In genomic region chr13:97419100-97419499, GRCm38 (mm10) we compare ENCODE assay signal across 21 mouse cellular contexts.
"Had no signal": no experiment of that assay in that cellular context is flagged by ENCODE, and none has a peak within 500 bp of the region (broad histone marks: within the 10 kb centered on the region; RNA-seq: fewer than 3 reads in every experiment).

No protein-coding gene starts in this region.

- H3K9ac ChIP-seq: intestine, embryonic 15.5 days; kidney, embryonic 15.5 days; limb, embryonic 13.5 days; liver, embryonic 12.5 days; liver, embryonic 15.5 days; midbrain, embryonic 12.5 days; neural tube, embryonic 13.5 days had no signal

- H3K27ac ChIP-seq: intestine, embryonic 15.5 days; kidney, embryonic 15.5 days; limb, embryonic 10.5 days; limb, embryonic 13.5 days; liver, embryonic 12.5 days; liver, embryonic 15.5 days; macrophage; midbrain, embryonic 12.5 days; neural tube, embryonic 13.5 days had no signal

- H3K4me3 ChIP-seq: intestine, embryonic 15.5 days; kidney, embryonic 15.5 days; limb, embryonic 10.5 days; limb, embryonic 13.5 days; liver, embryonic 12.5 days; liver, embryonic 15.5 days; midbrain, embryonic 12.5 days; myocyte; neural tube, embryonic 13.5 days had no signal

- ATAC-seq: intestine, embryonic 15.5 days; liver, embryonic 12.5 days; midbrain, embryonic 16.5 days had no signal

- H3K4me1 ChIP-seq: intestine, embryonic 15.5 days; liver, embryonic 12.5 days; liver, embryonic 15.5 days had no signal

- H3K9me3 ChIP-seq: intestine, embryonic 15.5 days; kidney, embryonic 15.5 days; limb, embryonic 10.5 days; limb, embryonic 13.5 days; liver, embryonic 12.5 days; liver, embryonic 15.5 days; midbrain, embryonic 12.5 days; neural tube, embryonic 13.5 days had no signal

- H3K36me3 ChIP-seq: intestine, embryonic 15.5 days; kidney, embryonic 15.5 days; limb, embryonic 10.5 days; limb, embryonic 13.5 days; liver, embryonic 12.5 days; liver, embryonic 15.5 days; midbrain, embryonic 12.5 days; neural tube, embryonic 13.5 days had no signal

- H3K27me3 ChIP-seq: intestine, embryonic 15.5 days; kidney, embryonic 15.5 days; liver, embryonic 15.5 days; neural tube, embryonic 13.5 days had no signal

- H3K4me2 ChIP-seq: intestine, embryonic 15.5 days; kidney, embryonic 15.5 days; limb, embryonic 13.5 days; liver, embryonic 12.5 days; liver, embryonic 15.5 days; midbrain, embryonic 12.5 days; neural tube, embryonic 13.5 days had no signal

- DNase-seq: kidney, adult 11 months; kidney, adult 8-10 months; kidney, postnatal 10 days; kidney, postnatal 36 days; layer of hippocampus, postnatal 36 days; liver; lung, adult 18-20 months; lung, postnatal 14 days; retina, postnatal 1 day; thymus, postnatal 25 days had no signal
